Mouse (Mus musculus) G1E (cell line): ENCODE results near the gene Speg. TPM values are rescaled to one million over a fixed set of nuclear protein-coding genes. Genes with fewer than 3 reads are reported as not detected.

Experiments
- ATAC-seq: 2 replicates; pipeline ENCODE4 v1.8.0; 2016; ENCODE audit warnings: mild to moderate bottlenecking; ENCODE audit not compliant: insufficient number of reproducible peaks, poor library complexity, low FRiP score, severe bottlenecking; ENCODE audit errors: extremely low read depth
- DNase-seq: peaks from one replicate; pipeline ENCODE4 v3.0.0; 2012; ENCODE audit warnings: low spot score
- H3K27me3 ChIP-seq: 2 replicates; pipeline ENCODE4 v1.6.1; 2012; ENCODE audit warnings: mild to moderate bottlenecking, low read length, inconsistent platforms; ENCODE audit not compliant: insufficient read depth
- H3K36me3 ChIP-seq: replicated peaks from 2 replicates; pipeline ENCODE3; 2012; ENCODE audit warnings: mild to moderate bottlenecking, inconsistent platforms
- H3K4me1 ChIP-seq: 2 replicates; pipeline ENCODE4 v1.6.1; 2012; ENCODE audit warnings: low read depth, low read length, inconsistent platforms, mixed read lengths; ENCODE audit not compliant: insufficient read depth
- H3K4me3 ChIP-seq: 2 replicates; pipeline ENCODE4 v1.5.1; 2012; ENCODE audit warnings: low read depth, mild to moderate bottlenecking, inconsistent platforms, low read length, moderate library complexity, mixed read lengths
- H3K9me3 ChIP-seq: replicated peaks from 2 replicates; pipeline ENCODE4 v1.6.1; 2012; ENCODE audit warnings: inconsistent platforms
- CTCF ChIP-seq: IDR thresholded peaks from 2 replicates; pipeline ENCODE4 v1.5.1; 2012; ENCODE audit warnings: low read depth, low read length, inconsistent platforms, mixed read lengths
- GATA1 ChIP-seq: IDR thresholded peaks from 2 replicates; pipeline ENCODE4 v1.6.1; 2012; ENCODE audit warnings: borderline replicate concordance, low read length, inconsistent platforms, mixed read lengths
- GATA2 ChIP-seq: IDR thresholded peaks from 2 replicates; pipeline ENCODE4 v1.6.1; 2012; ENCODE audit warnings: low read depth, low read length, inconsistent platforms, borderline replicate concordance
- POLR2AphosphoS5 ChIP-seq: IDR thresholded peaks from 2 replicates; pipeline ENCODE4 v1.6.1; 2012; ENCODE audit warnings: low read depth, low read length, inconsistent platforms; ENCODE audit not compliant: insufficient replicate concordance
- TAL1 ChIP-seq: conservative IDR thresholded peaks from 2 replicates; pipeline ENCODE4 v1.6.1; 2012; ENCODE audit warnings: low read depth, low read length, inconsistent platforms, mixed read lengths
- polyA plus RNA-seq: library from polyadenylated mRNA; stranded (reverse); fragments of >175 nt; gene quantifications from 2 replicates; pipeline ENCODE4 v1.2.3, GENCODE M21; 2012
- total RNA-seq, 2 experiments: library from RNA; stranded (forward) in 1 of 2; stranded (reverse) in 1 of 2; fragments of 200-1000 nt in 1 of 2; fragments of >200 nt in 1 of 2; fragmentation: Nextera tagmentation in 1 of 2; gene quantifications; 2 replicates each; pipeline ENCODE4 v1.2.3; 2014 to 2017

Gene Speg
- total and polyA plus RNA-seq, 3 experiments: 1.9 to 10.3 (median 1.9) TPM

DNA sequence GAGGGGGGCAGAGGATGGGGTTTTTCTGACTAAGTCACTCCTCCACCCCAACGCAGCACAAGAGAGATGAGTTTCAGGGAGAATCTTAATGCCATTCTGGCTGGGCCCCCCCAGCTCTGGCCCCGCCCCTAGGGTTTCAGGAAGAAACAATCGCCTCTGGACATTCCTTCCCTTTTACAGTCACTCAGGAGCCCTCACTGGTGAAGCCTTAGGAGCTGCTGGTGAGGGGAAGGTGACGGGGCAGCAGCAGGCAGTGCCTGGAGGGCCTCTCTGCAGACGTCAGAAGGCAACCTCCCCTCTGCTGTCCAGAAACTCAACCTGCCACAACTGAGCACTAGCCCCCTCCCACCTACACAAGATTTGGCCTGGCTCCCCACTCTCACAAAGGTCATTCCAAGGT is 25.8 kb upstream of the Speg start:
- no peak for DNase-seq
- Histone ChIP-seq H3K4me1 (peaks cover 31% of the 10 kb centered on the region), H3K36me3 (no peaks in the 10 kb centered on the region), H3K9me3 (no peaks in the 10 kb centered on the region), H3K4me3 (no peak overlapping the region), H3K27me3 (peaks cover 52% of the 10 kb centered on the region)
- ATAC-seq: no peak
- TF ChIP-seq TAL1 (no peak), GATA2 (no peak), GATA1 (no peak), CTCF (no peak), POLR2AphosphoS5 (no peak)

DNA sequence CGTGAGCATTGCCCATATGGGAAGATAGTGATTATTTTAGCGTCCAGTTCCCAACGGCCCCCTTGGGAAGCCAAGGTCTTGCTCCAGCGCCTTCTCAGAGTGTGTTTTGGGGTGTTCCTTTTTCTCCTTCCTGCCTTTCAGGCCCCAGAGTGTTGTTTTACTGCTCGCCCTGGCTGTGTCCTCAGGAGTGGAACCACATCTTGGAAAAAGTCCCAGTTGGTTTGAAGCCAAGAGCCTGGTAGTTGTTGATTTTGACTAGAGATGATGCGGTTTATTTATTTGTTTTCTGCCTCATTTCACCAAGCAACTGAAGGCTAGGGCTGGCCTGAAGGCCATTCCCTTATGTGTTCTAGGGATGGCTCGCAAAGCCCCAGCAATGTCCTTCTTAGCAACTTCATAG is 17.8 kb upstream of the Speg start:
- peaks cover 27% of the 10 kb centered on the region for H3K27me3 ChIP-seq
- DNase-seq (no peak), ATAC-seq (no peak)
- no peak for TF ChIP-seq GATA2
- H3K4me3 ChIP-seq: no peak overlapping the region
- H3K4me1 ChIP-seq: peaks cover 27% of the 10 kb centered on the region
- no peaks in the 10 kb centered on the region; the same call in 1 of the 2 replicates for H3K9me3 ChIP-seq
- no peaks in the 10 kb centered on the region for H3K36me3 ChIP-seq

DNA sequence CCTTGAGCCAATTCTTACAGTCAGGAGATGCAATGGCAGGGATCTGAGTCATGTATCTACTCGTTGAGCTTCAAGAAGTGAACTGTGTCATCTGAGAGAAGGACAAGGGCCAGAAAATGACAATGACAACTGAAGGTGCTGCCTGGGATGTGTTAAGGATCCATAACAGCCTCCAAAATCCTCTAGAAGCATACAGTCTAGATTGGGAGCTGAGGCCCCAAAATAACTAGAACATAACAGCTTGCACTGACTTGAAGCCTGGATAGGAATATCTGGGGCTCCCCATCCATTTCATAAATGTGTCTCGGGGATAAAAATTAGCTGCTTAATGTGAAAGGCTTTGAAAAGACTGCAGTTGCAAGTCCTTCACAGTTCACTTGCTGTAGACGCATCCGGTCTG is 17.1 kb upstream of the Speg start:
- Histone ChIP-seq H3K9me3 (no peaks in the 10 kb centered on the region; the same call in 1 of the 2 replicates), H3K27me3 (peaks cover 30% of the 10 kb centered on the region), H3K36me3 (no peaks in the 10 kb centered on the region), H3K4me3 (no peak overlapping the region), H3K4me1 (peaks cover 35% of the 10 kb centered on the region)
- TF ChIP-seq CTCF (no peak), TAL1 (no peak), GATA2 (no peak), GATA1 (no peak), POLR2AphosphoS5 (no peak)
- DNase-seq (no peak), ATAC-seq (no peak)

DNA sequence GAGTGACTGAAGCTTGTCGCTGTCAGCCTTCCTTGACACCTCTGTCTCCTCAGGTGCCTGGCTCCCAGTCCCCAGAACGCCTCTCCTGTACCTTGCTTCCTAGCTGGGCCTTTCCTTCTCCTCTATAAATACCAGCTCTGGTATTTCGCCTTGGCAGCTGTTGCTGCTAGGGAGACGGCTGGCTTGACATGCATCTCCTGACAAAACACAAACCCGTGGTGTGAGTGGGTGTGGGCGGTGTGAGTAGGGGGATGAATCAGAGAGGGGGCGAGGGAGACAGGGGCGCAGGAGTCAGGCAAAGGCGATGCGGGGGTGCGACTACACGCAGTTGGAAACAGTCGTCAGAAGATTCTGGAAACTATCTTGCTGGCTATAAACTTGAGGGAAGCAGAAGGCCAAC is 15.8 kb upstream of the Speg start:
- peaks cover 38% of the 10 kb centered on the region for H3K4me1 ChIP-seq
- TF ChIP-seq TAL1 (no peak), GATA1 (no peak)
- DNase-seq (no peak), ATAC-seq (no peak)
- H3K27me3 ChIP-seq: peaks cover 31% of the 10 kb centered on the region
- no peak overlapping the region for H3K4me3 ChIP-seq
- H3K9me3 ChIP-seq: no peaks in the 10 kb centered on the region; the same call in 1 of the 2 replicates
- H3K36me3 ChIP-seq: no peaks in the 10 kb centered on the region

DNA sequence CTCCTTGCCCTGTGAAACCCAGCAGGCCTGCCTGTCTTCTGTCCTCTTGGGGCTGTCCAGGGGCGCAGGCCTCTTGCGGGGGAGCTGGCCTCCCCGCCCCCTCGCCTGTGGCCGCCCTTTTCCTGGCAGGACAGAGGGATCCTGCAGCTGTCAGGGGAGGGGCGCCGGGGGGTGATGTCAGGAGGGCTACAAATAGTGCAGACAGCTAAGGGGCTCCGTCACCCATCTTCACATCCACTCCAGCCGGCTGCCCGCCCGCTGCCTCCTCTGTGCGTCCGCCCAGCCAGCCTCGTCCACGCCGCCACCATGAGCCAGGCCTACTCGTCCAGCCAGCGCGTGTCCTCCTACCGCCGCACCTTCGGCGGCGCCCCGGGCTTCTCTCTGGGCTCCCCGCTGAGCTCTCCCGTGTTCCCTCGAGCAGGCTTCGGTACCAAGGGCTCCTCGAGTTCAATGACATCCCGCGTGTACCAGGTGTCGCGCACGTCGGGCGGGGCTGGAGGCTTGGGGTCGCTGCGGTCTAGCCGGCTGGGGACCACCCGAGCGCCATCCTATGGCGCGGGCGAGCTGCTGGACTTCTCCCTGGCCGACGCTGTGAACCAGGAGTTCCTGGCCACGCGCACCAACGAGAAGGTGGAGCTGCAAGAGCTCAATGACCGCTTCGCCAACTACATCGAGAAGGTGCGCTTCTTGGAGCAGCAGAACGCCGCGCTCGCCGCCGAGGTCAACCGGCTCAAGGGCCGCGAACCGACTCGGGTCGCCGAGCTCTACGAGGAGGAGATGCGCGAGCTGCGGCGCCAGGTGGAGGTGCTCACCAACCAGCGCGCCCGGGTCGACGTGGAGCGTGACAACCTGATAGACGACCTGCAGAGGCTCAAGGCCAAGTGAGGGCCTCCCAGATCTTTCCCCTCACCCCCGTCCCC is 14.7 kb upstream of the Speg start, which contains the start of gene Des:
Gene Des, plus strand, starts transcription at position 218 of the 920 bp plus-strand sequence.
- DNase-seq: no peak
- ATAC-seq: no peak
- no peak within 1 kb of the TSS for H3K4me3 ChIP-seq

DNA sequence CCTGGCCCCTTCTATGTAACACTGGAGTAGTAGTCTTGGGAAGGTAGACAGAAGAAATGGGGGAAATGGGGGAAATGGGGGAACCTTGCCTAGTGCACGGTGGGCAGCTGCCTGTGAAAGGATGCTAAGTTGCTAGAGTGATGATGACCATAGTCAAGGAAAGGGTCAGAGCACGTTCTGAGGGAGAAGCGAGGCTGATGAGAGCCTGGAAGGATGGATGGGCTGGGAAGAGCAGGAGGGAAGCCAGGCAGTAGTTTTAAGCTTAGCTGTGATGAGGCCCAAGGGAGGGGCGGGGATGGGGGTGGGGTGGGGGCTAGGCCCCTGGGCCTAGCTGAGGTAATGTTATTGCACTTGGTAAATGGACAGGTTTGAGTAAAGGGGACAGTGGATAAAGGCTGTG is 14.0 kb upstream of the Speg start:
- no peak overlapping the region for H3K4me3 ChIP-seq
- H3K36me3 ChIP-seq: no peaks in the 10 kb centered on the region
- no peaks in the 10 kb centered on the region; the same call in 1 of the 2 replicates for H3K9me3 ChIP-seq
- ATAC-seq: no peak
- TF ChIP-seq CTCF (no peak), GATA1 (no peak), POLR2AphosphoS5 (no peak), GATA2 (no peak), TAL1 (no peak)
- peaks cover 39% of the 10 kb centered on the region for H3K27me3 ChIP-seq
- DNase-seq: no peak
- peaks cover 29% of the 10 kb centered on the region for H3K4me1 ChIP-seq

More for the DNA sequence above, 14.7 kb upstream of the Speg start, which contains the start of gene Des:
- Histone ChIP-seq H3K4me1 (peaks cover 35% of the 10 kb centered on the region), H3K9me3 (no peaks in the 10 kb centered on the region; the same call in 1 of the 2 replicates), H3K27me3 (peaks cover 39% of the 10 kb centered on the region), H3K36me3 (no peaks in the 10 kb centered on the region)
- TF ChIP-seq POLR2AphosphoS5 (no peak), CTCF (no peak), TAL1 (no peak), GATA1 (no peak), GATA2 (no peak)

DNA sequence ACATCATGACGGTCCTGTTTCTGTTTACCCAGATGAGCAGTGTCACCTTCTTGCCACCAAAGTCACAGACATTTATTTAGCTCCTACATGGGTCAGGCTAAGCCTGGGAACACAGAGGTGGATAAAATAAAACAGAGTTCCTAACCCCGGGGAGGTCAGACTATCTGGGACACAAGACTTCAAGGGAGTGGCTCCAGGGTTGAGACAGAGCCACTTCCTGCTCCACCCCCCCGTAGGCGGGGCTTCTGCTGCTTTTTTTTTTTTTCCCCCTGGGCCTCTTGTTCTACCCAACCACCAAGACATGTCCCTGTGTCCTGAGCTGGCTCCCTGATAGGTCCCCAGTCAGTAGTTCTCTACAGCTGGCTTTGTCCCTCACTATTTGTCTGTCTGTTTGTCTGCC is 13.3 kb upstream of the Speg start:
- no peaks in the 10 kb centered on the region; the same call in 1 of the 2 replicates for H3K9me3 ChIP-seq
- H3K4me3 ChIP-seq: peak overlapping the region; percentile 63; the same call in 1 of the 2 replicates
- no peaks in the 10 kb centered on the region for H3K36me3 ChIP-seq
- TF ChIP-seq GATA2 (no peak), CTCF (no peak), GATA1 (no peak), POLR2AphosphoS5 (no peak), TAL1 (no peak)
- peak; percentile 92 for DNase-seq
- peak; percentile 90 for ATAC-seq
- H3K27me3 ChIP-seq: peaks cover 41% of the 10 kb centered on the region
- H3K4me1 ChIP-seq: peaks cover 29% of the 10 kb centered on the region
